Mouse (Mus musculus) stomach, embryonic 16.5 days (tissue): ENCODE data around the gene Arhgdia. TPM values are rescaled to one million over a fixed set of nuclear protein-coding genes. Genes with fewer than 3 reads are reported as not detected.

ENCODE experiments used
- ATAC-seq: fragments of 200-750 bp; cut with Nextera tagmentation; 2 replicates; pipeline ENCODE4 v1.8.0; 2017; ENCODE audit warnings: moderate number of reproducible peaks, moderate TSS enrichment; ENCODE audit not compliant: insufficient read depth, low FRiP score
- H3K27ac ChIP-seq: fragments of 300-500 bp; sonication (generic); 2 replicates; pipeline ENCODE4 v1.5.1; 2014; ENCODE audit warnings: low read length
- H3K27me3 ChIP-seq: fragments of 300-500 bp; sonication (generic); 2 replicates; pipeline ENCODE4 v1.6.1; 2014; ENCODE audit warnings: low read length, control low read depth, mixed read lengths; ENCODE audit not compliant: control insufficient read depth, insufficient read depth
- H3K36me3 ChIP-seq: fragments of 300-500 bp; sonication (generic); 2 replicates; pipeline ENCODE4 v1.6.1; 2014; ENCODE audit warnings: low read length; ENCODE audit not compliant: control insufficient read depth, insufficient read depth
- H3K4me1 ChIP-seq: fragments of 300-500 bp; sonication (generic); 2 replicates; pipeline ENCODE4 v1.6.1; 2014; ENCODE audit warnings: low read length, control low read depth, mixed read lengths; ENCODE audit not compliant: control insufficient read depth, insufficient read depth
- H3K4me2 ChIP-seq: fragments of 300-500 bp; sonication (generic); 2 replicates; pipeline ENCODE4 v1.6.1; 2014; ENCODE audit warnings: low read depth, low read length, mixed read lengths
- H3K4me3 ChIP-seq: fragments of 300-500 bp; sonication (generic); replicated peaks from 2 replicates; pipeline ENCODE4 v1.5.1; 2014; ENCODE audit warnings: mild to moderate bottlenecking, low read length
- H3K9ac ChIP-seq: fragments of 300-500 bp; sonication (generic); 2 replicates; pipeline ENCODE4 v1.6.1; 2014; ENCODE audit warnings: low read length
- H3K9me3 ChIP-seq: fragments of 300-500 bp; sonication (generic); replicated peaks from 2 replicates; pipeline ENCODE4 v1.6.1; 2016; ENCODE audit warnings: low read length, control low read depth; ENCODE audit not compliant: control insufficient read depth
- WGBS: fragments of 180-500 bp; shearing (Covaris S2); extraction: QIAGEN DNeasy Blood & Tissue Kit; methylation state at CpG from one replicate; pipeline ENCODE4 v1.1.7; 2014; 5-methylcytosine and 5-hydroxymethylcytosine counted together
- polyA plus RNA-seq: library from polyadenylated mRNA; unstranded; fragments of >200 nt; fragmentation: Nextera tagmentation; extraction: Ambion mirVana; gene quantifications from 2 replicates; pipeline ENCODE4 v1.2.1, GENCODE M21; 2015

The Arhgdia gene
- polyA plus RNA-seq, 1 experiment from 2014 or later = 543 TPM

DNA sequence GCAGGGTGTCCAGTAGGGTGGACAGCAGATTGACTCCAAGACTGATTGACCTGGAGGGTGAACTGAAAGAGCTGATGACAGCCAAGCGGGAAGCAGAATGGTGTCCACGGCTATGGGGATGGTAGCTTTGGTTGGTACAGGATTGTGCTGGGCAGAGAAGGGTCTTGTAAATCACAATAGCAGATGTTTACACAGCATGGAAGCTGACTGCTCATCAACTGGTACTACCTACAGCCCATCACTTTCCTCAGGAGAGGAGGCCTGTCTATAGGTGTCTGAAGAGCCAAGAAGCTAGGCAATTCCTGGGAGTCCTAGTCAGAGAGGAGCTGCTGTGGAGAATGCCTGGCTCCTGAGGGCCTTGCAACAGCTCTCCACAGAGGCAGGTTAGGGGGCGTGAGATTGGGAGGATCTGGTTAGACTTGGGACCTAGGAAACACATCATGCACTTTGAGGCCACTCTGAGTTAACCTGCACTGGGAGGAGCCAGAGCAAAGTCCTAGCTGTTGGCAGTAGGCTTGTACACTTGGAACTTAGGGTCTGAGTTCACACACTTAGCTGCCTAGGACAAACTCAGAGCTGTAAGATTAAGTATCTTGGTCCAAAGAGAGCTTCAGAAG lies 5.0 kb downstream of the Arhgdia start:
- Histone ChIP-seq H3K9ac (no peak overlapping the region; the same call in 1 of the 2 replicates), H3K27me3 (no peaks in the 10 kb centered on the region), H3K9me3 (no peaks in the 10 kb centered on the region), H3K27ac (0 out of 2 replicates have a peak overlapping the region, but pooled peaks have one; percentile 17), H3K36me3 (peaks cover 21% of the 10 kb centered on the region), H3K4me2 (no peak overlapping the region), H3K4me1 (peaks cover 26% of the 10 kb centered on the region), H3K4me3 (no peak overlapping the region)
- ATAC-seq = no peak
- WGBS = 76% methylated on average over 3 of the region's 3 CpGs

DNA sequence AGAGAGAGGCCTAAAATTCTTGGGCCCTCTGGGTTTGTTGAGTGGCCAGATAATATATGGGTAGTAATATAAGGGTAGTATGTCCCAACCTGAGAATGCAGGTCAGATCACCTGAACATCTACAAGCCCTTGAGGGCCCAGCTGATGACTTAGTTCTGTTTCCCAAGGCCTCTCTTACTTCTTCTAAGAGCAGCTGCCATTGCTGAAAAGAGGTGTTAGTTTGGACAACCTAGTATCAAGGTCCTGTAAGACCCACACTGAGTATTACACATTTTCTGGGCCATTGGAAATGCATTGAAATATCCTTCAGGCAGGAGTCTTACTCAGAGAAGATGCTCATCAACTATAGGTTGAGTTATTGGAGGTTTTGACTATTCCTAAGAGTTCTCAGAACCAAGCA lies 5.5 kb downstream of the Arhgdia start:
- H3K27ac ChIP-seq = 0 out of 2 replicates have a peak overlapping the region, but pooled peaks have one; percentile 17
- H3K4me1 ChIP-seq = peaks cover 32% of the 10 kb centered on the region
- no peaks in the 10 kb centered on the region for H3K9me3 ChIP-seq
- peaks cover 22% of the 10 kb centered on the region for H3K36me3 ChIP-seq
- ATAC-seq = no peak
- no peaks in the 10 kb centered on the region for H3K27me3 ChIP-seq
- no peak overlapping the region for H3K9ac ChIP-seq
- no peak overlapping the region for H3K4me2 ChIP-seq
- H3K4me3 ChIP-seq = no peak overlapping the region

DNA sequence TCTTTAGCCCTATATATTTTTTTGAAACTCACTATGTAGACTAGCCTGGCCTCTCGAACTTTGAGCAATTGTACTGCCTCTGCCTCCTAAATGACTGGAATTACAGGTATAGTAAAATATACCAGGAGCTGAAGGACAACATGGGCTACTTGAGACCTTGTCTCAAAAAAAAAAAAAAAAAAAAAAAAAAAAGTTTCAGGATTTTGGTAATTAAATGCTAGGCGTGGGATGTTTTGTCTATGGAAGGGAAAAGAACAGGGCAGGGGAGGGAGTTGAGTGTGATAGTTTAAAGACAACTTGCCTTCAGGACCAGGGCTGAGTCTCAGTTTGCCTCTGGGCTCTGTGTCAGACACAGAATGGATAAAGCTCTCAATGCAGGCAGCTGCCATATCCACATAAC lies 6.4 kb downstream of the Arhgdia start:
- H3K4me1 ChIP-seq = peaks cover 29% of the 10 kb centered on the region
- no peaks in the 10 kb centered on the region for H3K9me3 ChIP-seq
- peaks cover 31% of the 10 kb centered on the region for H3K36me3 ChIP-seq
- WGBS = 79% methylated on average over 2 of the region's 2 CpGs
- no peak overlapping the region for H3K4me3 ChIP-seq
- no peaks in the 10 kb centered on the region for H3K27me3 ChIP-seq
- H3K27ac ChIP-seq = no peak overlapping the region
- 0 out of 2 replicates have a peak overlapping the region, but pooled peaks have one; percentile 87 for H3K4me2 ChIP-seq
- H3K9ac ChIP-seq = no peak overlapping the region
- no peak for ATAC-seq

DNA sequence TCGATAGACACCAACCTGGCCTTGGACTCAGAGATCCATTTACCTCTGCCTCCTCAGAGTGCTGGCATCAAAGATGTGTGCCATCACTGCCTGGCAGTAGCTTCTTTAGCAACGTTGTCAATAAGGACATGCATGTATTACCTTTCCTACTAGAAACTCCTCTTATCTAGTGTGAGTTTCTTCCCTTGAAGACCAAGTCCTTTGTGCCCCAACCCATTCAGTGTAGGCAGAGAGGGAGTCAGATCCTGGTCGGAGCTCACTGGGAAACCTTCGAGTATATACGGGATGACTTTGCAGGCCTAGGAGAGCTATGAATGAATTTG lies 7.2 kb downstream of the Arhgdia start:
- H3K4me1 ChIP-seq = peaks cover 21% of the 10 kb centered on the region
- 29% methylated on average over 5 of the region's 5 CpGs for WGBS
- H3K27ac ChIP-seq = peak overlapping the region; percentile 34; the same call in 1 of the 2 replicates

DNA sequence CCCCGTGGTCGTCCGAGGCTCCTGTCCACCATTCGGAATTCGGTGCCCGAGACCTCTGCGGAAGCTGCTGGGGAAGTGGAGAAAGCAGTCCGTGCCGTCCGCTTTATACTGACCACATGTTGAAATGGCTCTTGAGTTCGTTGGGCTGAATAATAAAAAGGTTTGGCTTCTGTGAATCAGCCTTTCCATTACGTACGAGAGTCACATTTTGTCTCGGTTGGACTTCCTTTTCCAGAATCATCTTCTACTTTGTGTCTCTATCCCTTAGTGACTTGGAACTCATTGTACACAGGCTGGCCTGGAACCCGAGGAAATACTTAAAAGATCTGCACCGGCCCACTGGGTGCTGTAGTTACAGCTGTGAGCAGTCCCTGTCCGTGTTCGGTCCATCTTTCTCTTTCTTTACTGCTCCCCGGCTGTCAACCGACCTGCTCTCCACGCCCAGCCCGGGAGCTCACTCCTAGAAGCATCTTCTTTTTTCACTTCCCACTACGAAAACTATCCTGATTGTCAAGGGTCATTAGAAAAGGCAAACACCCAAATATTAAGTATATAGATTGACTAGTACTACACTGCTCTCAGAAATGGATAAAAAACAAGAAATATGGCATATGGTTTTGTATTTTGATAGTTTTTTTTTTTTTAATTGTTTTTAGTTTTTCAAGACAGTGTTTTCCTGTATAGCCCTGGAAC lies 7.7 kb downstream of the Arhgdia start:
- WGBS = under 1% methylated on average over 23 of the region's 23 CpGs
- no peak for ATAC-seq
- H3K9ac ChIP-seq = peak overlapping the region; percentile 77
- no peaks in the 10 kb centered on the region for H3K9me3 ChIP-seq
- no peaks in the 10 kb centered on the region for H3K27me3 ChIP-seq
- H3K4me1 ChIP-seq = peaks cover 18% of the 10 kb centered on the region
- H3K36me3 ChIP-seq = peaks cover 25% of the 10 kb centered on the region
- peak overlapping the region; percentile 87 for H3K4me2 ChIP-seq
- H3K27ac ChIP-seq = peak overlapping the region; percentile 85
- H3K4me3 ChIP-seq = peak overlapping the region; percentile 98

More for the DNA sequence above, 7.2 kb downstream of the Arhgdia start:
- Histone ChIP-seq H3K36me3 (peaks cover 30% of the 10 kb centered on the region), H3K27me3 (no peaks in the 10 kb centered on the region), H3K9ac (peak overlapping the region; percentile 77), H3K9me3 (no peaks in the 10 kb centered on the region), H3K4me3 (peak overlapping the region; percentile 98), H3K4me2 (peak overlapping the region; percentile 87)
- ATAC-seq = no peak

DNA sequence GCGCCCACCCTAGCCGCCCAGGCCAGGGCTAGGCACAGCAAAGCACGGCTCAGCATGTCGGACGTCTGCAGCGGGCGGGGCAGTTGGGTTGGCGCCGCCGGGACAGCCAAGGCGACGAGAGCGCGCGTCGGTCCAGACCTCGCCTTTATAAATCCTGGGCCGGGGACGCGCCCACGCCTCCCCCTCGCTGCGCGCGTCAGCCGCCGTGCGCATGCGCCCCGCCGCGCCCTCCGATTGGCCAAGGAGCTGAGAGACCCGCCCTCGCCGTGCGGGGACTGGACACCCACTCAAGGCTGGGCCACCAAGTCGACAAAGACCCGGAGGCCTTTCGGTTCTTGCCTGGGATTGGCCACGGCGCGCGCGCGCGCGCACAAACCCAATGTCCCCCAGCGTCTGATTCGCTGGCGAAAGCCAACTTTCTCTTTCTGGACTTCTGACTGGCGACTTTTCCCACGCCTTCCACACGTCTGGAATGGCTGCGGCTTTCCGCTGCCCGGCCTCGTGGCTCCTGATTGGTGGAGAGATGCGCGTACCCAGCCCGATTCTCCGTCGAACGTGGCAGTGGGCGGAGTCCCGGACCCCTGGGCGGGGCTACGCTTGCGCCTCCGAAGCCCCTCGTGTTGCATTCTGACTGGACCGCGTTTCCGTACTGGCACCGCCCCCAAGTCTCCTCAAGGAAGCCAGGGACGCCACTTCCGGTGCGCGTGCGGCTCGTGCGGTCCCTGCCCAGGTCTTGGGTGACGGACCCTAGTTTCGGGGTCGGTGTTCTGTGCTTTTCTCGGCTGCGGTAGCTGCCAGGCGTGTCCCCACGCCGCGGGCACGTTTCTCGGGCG lies 8.5 kb downstream of the Arhgdia start, which contains the start of gene P4hb:
P4hb (minus strand) TSS at position 502 of the 833 bp plus-strand sequence.
- ATAC-seq = peak; percentile 96
- WGBS = under 1% methylated on average over 94 of the region's 94 CpGs
- H3K4me3 ChIP-seq = peak within 1 kb of the TSS; percentile 98
- H3K4me2 ChIP-seq = peak within 1 kb of the TSS; percentile 89
- H3K27ac ChIP-seq = peak within 1 kb of the TSS; percentile 90
- H3K36me3 ChIP-seq = peaks cover 17% of the 10 kb centered on the region
- no peaks in the 10 kb centered on the region for H3K27me3 ChIP-seq
- peaks cover 18% of the 10 kb centered on the region for H3K4me1 ChIP-seq
- no peaks in the 10 kb centered on the region for H3K9me3 ChIP-seq
- peak within 1 kb of the TSS; percentile 95 for H3K9ac ChIP-seq

DNA sequence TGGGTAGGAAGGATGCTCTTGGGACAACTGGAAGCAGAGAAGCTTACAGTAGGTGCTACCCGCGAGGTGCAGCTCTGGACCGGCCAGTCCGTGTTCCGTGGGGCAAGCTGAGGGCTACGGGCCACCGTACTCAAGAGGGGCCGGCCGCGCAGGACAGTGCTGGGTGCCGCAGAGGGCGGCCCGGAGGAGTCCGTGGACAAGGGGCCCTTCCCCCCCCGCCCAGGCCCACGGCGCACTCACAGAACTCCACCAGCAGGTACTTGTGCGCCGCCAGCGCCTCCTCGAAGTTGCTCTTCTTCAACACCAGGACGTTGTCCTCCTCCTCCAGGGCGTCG lies 9.0 kb downstream of the Arhgdia start:
- under 1% methylated on average over 22 of the region's 24 CpGs for WGBS

DNA sequence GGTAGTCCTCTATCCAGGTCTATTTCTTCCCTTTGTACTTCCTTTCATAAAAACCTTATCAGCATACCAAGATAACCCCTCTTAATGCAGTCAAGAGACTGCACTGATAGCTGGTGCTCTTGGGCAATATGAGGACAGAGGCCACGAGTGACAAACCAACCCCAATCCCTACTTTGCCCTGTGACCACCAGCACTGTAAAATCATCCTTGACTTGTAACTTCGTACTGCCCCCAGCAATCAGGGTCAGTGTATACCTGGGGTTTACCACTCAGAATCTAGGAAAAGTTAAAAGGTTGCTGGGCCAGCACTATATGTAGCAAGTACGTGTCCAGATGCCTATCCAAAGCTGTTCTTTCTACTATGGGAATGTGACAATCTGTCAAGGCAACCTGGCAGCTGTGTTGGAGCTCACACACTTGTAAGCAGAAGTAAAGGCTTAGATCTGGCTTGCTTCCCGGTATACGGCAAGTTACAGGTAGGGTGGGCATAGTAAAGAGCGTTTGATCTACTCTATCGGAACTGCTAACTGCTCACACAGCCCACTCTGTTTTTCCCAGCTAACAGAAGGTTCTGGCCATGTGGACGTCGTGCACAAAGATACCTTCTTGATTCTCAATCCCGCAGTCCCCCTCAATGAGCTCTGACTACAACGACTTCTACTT lies 9.5 kb downstream of the Arhgdia start:
- 5% methylated on average over 11 of the region's 11 CpGs for WGBS
- no peaks in the 10 kb centered on the region for H3K9me3 ChIP-seq
- peaks cover 22% of the 10 kb centered on the region for H3K36me3 ChIP-seq
- peaks cover 18% of the 10 kb centered on the region for H3K4me1 ChIP-seq
- peak overlapping the region; percentile 89 for H3K4me2 ChIP-seq
- no peak for ATAC-seq
- peak overlapping the region; percentile 90 for H3K27ac ChIP-seq
- H3K4me3 ChIP-seq = peak overlapping the region; percentile 98
- peak overlapping the region; percentile 95 for H3K9ac ChIP-seq
- no peaks in the 10 kb centered on the region for H3K27me3 ChIP-seq

More for the DNA sequence above, 9.0 kb downstream of the Arhgdia start:
- Histone ChIP-seq H3K4me1 (peaks cover 18% of the 10 kb centered on the region), H3K27ac (peak overlapping the region; percentile 90), H3K9ac (peak overlapping the region; percentile 95), H3K4me2 (peak overlapping the region; percentile 89), H3K4me3 (peak overlapping the region; percentile 98), H3K27me3 (no peaks in the 10 kb centered on the region), H3K36me3 (peaks cover 18% of the 10 kb centered on the region), H3K9me3 (no peaks in the 10 kb centered on the region)
- peak; percentile 5 for ATAC-seq
